Mouse (Mus musculus) megakaryocyte, embryonic 14.5 days (primary cell): ENCODE data around the gene Gpx4.

ENCODE experiments used
- FLI1 ChIP-seq: IDR thresholded peaks from 2 replicates; pipeline ENCODE4 v1.6.1; 2012; ENCODE audit warnings: low read length, inconsistent platforms, mixed read lengths
- GATA1 ChIP-seq: IDR thresholded peaks from 3 replicates; pipeline ENCODE4 v1.6.1; 2012; ENCODE audit warnings: mixed read lengths, low read length, inconsistent platforms, borderline replicate concordance

DNA sequence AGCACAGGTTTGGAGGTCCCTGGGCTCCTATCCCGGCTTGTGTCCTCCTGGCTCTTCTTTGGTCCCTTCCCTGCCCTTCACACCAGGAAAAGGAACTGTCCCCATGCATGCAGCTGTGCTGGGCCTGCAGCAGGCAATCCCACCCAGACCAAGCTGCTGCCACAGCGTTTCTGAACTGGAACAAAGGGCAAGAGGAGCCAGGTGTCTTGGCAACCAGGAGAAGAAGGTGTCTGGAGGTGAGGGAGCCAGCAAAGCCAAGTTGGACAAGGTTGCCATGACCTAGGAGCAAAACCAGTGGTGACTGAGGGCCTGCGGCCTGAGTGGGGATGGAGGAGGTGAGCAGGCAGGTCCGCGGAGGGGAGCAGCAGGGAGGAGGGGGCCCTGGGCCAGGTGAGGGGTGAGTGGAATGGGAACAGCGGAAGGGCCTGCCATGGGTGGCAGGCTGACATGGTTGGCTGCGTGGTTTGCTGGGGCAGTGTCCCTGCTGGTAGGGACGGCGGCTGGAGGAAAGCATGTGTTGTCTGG, at the start of gene Gpx4:
- TF ChIP-seq GATA1: no peak
- no peak for TF ChIP-seq FLI1
